Mouse (Mus musculus) brain, embryonic 14.5 days (tissue): ENCODE results near the gene Zcchc24.

Experiments used
- CTCF ChIP-seq: fragments of 200-500 bp; IDR thresholded peaks from 2 replicates; pipeline ENCODE4 v1.5.1; 2012; ENCODE audit warnings: inconsistent platforms, mild to moderate bottlenecking, moderate library complexity, borderline replicate concordance; ENCODE audit not compliant: insufficient read depth, insufficient read length; ENCODE audit errors: extremely low read depth
- POLR2A ChIP-seq: fragments of 200-500 bp; IDR thresholded peaks from 2 replicates; pipeline ENCODE4 v1.6.1; 2012; ENCODE audit warnings: mild to moderate bottlenecking, inconsistent platforms, borderline replicate concordance; ENCODE audit not compliant: poor library complexity, insufficient read depth, insufficient read length, severe bottlenecking; ENCODE audit errors: extremely low read depth

GRCm38 (mm10) chr14:25814140-25814539 lies 45.3 kb upstream of the Zcchc24 start:
- TF ChIP-seq CTCF (no peak), POLR2A (no peak)
